Mouse (Mus musculus): ENCODE measurements around the gene Ifi204.
"Not testable (repeated sequence)": the region's sequence is repeated elsewhere in the genome, so short reads cannot be mapped to it uniquely, and the experiment has no call there.

Gene Ifi204

DNA sequence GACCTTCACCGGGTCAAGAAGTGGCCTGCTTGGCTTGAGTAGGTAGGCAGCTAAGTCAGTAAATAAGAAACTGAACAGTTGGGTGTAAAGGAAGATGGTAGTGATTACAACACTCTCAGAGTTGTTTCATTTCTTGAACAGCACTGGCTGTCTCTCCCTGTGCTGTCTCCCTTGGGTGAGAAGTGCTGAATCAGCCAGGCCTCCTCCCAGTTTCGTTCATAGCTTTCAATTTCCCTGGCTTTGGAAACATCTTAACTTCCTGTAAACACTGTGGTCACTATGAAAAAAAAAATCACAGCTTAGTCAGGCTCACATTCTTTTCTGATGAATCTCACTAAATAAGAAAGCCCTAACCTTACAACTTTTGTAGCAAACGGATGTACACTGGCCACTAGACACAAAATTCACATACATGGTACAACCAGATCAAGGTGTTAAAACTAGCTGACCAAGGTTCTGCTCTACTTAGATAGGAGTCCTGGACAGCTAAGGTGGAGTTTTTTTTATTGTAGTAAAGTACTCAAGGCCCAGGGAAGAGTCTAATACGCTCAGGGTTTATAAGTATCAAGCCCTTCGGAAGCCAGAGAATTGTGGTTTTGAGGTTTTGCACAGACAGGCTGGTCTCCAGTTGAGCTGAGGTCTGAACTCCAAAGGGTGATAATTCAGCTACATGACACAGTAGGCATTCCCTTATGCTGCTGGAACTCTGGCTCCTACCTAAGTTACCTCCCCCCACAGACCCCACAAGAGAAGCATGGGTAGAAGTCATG, at the start of gene Ifi204:
TSS of gene Ifi204 (minus strand) at position 96 of the 770 bp plus-strand sequence.
- DNase-seq (ENCODE audit: low spot score in 2 of 2): not testable (repeated sequence)

DNA sequence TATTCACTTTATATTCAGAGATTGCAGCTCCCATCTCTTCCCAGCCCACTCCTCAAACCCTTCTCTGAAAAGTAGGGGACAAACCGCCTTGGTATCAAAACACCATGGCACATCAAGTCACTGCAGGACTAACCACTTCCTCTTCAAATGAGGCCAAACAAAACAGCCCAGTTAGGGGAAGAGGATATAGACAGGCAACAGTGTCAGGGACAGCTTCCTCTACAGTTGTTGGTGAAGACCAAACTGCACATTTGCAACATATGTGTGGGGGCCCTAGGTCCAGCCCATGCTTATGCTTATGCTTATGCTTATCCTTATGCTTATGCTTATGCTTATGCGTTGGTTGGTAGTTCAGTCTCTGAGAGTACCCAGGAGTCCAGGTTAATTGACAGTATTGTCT, 42.6 kb upstream of the Ifi204 start:
- not testable (repeated sequence) for DNase-seq (ENCODE audit: low spot score in 2 of 2)

DNA sequence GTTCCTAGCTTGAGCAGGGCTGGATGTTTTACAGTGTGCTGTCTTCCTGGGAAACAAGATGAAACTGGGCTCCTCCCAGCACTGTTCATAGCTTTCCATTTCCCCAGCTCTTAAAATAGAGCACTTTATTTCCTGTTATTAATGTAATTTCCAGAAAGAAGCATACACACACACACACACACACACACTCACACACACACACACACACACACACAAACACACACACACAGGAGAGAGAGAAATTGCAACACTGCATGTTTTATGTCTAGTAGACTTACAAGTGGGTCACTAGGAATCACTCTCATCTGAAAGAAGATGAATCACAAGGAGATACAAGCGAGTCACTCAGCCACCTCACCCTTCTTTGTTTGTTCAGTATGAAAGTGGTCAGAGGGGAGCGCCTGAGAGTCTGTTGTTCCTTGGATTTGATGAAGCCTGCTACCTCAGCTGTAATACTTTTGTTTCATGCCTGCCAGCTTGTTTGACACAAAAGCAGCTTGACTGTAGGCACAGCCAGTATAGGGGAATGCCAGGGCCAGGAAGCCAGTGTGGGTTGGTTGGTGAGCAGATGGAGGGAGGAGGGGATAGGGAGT, 36.0 kb upstream of the Ifi204 start:
- DNase-seq (ENCODE audit: low spot score in 2 of 2): not testable (repeated sequence)

DNA sequence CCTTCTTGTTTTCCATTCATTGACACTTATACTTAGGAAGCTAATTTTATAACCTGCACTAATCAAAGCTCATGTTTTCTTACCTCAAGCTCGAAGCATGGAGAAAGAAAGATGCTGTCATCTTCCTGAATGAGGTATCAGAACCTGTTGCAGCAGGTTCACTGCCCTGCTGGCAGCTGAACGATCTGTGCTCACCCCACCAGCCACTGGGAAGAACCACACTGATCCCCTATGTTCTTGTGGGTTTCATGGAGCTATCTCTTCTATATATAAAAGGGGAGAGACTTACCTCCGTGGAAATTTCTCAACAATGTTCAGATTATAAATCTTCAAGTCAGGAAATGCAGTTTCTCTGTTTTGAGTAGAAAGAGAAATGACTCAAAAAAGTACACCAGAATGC, 35.5 kb upstream of the Ifi204 start:
- DNase-seq (ENCODE audit: low spot score in 2 of 2): not testable (repeated sequence)

DNA sequence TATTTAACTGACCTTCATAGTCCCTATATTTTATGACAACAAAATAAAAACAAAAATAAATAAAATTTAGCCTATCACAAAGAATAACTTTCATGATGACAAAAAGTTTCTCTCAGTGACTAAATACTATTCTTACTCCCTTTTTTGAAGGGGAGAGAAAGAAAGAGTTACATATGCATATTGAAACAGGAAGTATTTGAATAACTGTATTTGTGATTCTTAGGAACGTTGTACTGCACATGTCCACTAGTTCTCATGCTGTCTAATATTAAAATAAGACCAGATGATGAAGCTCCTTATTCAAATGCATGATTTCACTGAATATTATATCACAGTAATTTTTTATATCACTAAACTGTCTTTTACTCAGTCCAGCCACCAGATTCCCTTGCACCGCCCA, 35.0 kb upstream of the Ifi204 start:
- DNase-seq (ENCODE audit: low spot score in 2 of 2): not testable (repeated sequence)

DNA sequence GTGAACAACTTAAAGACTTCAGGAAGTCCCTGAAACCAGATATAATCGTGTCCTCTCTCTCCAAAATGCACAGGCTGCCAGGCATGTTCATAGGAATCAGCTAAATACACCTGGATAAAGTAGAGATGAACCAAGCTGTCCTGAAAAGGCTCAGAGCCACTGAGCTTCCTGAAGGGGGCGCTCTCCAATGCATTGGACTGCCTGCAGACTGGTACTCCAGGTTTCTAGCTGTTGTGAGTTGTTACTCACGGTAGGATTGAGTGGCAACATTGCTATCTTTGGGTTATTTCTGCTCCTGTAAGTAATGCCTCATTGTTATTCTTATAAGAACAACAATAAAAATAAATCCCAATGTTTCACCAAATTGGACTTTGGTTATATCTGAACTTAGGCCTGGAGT, 6.7 kb upstream of the Ifi204 start:
- not testable (repeated sequence) for DNase-seq (ENCODE audit: low spot score in 2 of 2)

DNA sequence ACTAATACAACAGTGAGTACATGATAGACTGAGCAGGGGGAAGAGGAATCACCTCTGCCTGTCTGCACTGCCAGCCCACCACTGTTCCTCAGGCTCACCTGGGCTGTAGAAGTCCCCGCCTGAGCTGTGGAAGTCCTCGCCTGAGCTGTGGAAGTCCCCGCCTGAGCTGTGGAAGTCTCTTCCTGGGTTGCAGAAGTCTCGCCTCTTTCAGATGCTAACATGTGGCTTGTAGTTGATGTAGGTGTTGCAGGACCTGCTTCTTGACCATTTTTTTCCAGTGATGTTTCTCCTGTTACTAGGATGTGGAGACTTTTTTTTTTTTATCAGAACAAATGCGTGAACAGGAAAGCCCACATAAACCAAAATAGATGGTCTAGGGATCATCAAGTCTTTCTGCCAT, 6.7 kb downstream of the Ifi204 start:
- not testable (repeated sequence) for DNase-seq (ENCODE audit: low spot score in 2 of 2)

DNA sequence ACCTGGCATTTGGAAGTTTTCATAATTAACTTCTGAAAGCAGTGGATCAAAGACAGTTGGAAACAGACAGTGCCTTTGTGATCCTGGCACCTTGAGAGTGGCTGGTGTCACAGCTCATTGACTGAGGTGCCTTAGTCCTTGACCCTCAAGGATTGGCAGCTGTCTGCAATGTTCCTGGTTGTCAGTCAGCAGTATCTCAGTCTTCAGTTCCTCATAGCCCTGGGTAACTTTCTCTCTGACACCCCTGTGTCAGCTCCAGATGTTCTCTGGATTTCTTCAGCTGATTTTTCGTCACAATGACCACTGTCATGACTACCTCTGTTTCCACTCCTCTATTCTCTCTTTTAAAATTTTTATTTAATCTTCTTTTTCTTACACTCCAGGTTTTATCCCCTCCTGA, 24.5 kb downstream of the Ifi204 start:
- no peak for DNase-seq (ENCODE audit: low spot score in 2 of 2)

DNA sequence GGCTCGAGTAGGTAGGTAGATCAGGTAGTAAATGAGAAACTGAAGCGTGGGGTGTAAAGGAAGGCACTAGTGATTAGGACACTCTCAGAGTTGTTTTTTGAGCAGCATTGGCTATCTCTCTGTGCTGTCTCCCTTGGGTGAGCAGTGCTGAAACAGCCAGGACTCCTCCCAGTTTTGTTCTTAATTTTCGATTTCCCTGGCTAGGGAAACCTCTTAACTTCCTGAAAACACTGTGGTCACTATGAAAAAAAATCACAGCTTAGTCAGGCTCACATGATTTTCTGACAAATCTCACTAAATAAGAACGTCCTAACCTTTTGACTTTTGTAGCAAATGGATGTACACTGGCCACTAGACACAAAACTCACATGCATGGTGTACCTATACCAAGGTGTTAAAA, 25.1 kb downstream of the Ifi204 start, which contains the start of gene Ifi207:
TSS of gene Ifi207 (minus strand) at position 92 of the 400 bp plus-strand sequence.
- DNase-seq (ENCODE audit: low spot score in 2 of 2): no peak

DNA sequence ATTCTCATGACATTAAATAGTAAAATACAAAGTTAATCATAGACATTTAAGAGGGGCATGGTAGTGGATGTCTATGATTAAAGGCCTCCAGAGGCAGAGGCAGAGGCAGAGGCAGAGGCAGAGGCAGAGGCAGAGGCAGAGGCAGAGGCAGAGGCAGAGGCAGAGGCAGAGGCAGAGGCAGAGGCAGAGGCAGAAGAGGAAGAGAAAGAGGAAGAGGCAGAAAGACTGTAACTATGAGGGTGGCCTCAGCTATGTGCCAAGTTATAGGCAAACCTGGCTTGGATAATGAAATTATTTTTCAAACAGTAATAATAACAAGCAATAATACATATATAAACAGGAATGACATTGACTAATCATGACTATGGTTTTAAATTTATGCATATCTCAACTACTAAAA, 26.2 kb downstream of the Ifi204 start:
- no peak for DNase-seq (ENCODE audit: low spot score in 2 of 2)

DNA sequence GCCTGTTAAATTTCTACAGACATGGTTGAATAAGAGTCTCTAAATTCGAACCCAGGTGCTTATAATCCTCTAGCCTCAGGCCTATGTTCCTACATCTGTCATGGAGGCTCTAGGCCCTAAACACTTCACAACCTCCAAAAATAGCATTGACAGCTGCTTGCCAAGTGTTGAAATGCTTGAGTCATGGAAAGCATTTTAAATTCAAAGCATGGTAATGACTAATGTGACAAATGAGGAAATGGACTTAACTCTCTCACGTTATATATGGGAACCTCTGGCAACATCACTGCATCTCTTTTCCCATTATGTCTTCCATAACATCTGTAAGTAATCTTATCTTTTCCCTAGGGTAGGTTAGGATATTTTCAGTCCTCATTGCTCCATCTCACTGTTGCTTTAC, 29.8 kb downstream of the Ifi204 start:
- no peak for DNase-seq (ENCODE audit: low spot score in 2 of 2)

DNA sequence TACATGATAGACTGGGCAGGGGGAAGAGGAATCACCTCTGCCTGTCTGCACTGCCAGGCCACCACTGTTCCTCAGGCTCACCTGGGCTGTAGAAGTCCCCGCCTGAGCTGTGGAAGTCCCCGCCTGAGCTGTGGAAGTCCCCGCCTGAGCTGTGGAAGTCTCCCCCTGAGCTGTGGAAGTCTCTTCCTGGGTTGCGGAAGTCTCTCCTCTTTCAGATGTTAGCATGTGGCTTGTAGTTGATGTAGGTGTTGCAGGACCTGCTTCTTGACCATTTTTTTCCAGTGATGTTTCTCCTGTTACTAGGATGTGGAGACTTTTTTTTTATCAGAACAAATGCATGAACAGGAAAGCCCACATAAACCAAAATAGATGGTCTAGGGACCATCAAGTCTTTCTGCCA, 31.7 kb downstream of the Ifi204 start:
- DNase-seq (ENCODE audit: low spot score in 2 of 2): not testable (repeated sequence)

DNA sequence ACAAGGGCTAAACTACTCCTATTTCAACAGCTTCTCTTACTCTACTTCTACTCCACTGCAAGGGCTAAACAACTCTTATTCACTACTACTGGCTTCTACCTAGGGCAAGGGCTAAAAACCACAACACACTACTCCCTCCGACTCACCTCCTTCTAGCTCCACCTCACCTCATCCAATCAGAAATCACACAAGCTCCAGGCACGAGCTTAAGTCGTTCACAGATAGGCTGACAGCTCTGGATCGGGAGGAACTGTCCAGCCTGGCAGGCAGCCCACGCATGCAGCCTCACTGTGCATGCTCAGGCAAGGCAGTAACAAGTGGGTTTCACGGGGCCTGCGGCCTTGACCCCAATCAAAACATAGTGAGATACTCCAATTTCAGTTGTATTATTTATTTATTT, 33.5 kb downstream of the Ifi204 start:
- no peak for DNase-seq (ENCODE audit: low spot score in 2 of 2)

All from spleen, postnatal 10 days (tissue).